14 mouse cellular contexts compared by ENCODE assay signal in genomic region chr5:125888840-125889239, GRCm38 (mm10).
DNase-seq lines count a peak whose midpoint lies in the region.
"Had no signal": no experiment of that assay in that cellular context is flagged by ENCODE, and none has a peak within 500 bp of the region (broad histone marks: within the 10 kb centered on the region; RNA-seq: fewer than 3 reads in every experiment).

No protein-coding gene starts in this region.

- DNase-seq in frontal cortex, adult 2 months (ENCODE audit: extremely low spot score in 1 of 2, low spot score in 1 of 2) = peak; percentile 27 to 41
- no peak for DNase-seq in frontal cortex, postnatal 25 days (ENCODE audit: low spot score in 2 of 2)
- peak; percentile 72 for DNase-seq in brain, adult 2 months (ENCODE audit: low read depth, low spot score)
- DNase-seq in telencephalon, adult 2 months (ENCODE audit: low read depth, low spot score) = peak; percentile 74
- no peak for DNase-seq in thymus, adult 18-20 months
- DNase-seq: adrenal gland, adult 2 months; adrenal gland, postnatal 10 days; adrenal gland, postnatal 25 days; cerebellum, adult 11-12 months; cerebellum, adult 2 months; cerebellum, adult 9-10 months; cerebellum, postnatal 10 days; cerebellum, postnatal 25 days; forebrain, postnatal 0 days had no signal

Comparison
In these comparisons a context has a peak if more than half of its experiments do, and no peak if none do; other contexts are left out.
1. DNase-seq: peak in frontal cortex, adult 2 months (2 of 2), brain, adult 2 months (single experiment) and telencephalon, adult 2 months (single experiment); none in frontal cortex, postnatal 25 days (0 of 2) and thymus, adult 18-20 months (0 of 2).